Mouse (Mus musculus) embryonic facial prominence, embryonic 10.5 days (tissue): Measurements from ENCODE around the gene Cxcl3. TPM values are rescaled to one million over a fixed set of nuclear protein-coding genes. Genes with fewer than 3 reads are reported as not detected.

ENCODE experiments used
- DNase-seq: peaks from one replicate; pipeline ENCODE4 v3.0.0-alpha.2; 2017; ENCODE audit warnings: low spot score
- H3K27ac ChIP-seq: fragments of 300-500 bp; sonication (generic); replicated peaks from 2 replicates; pipeline ENCODE4 v1.5.1; 2016; ENCODE audit warnings: mild to moderate bottlenecking
- H3K27me3 ChIP-seq: fragments of 300-500 bp; sonication (generic); replicated peaks from 2 replicates; pipeline ENCODE4 v1.6.1; 2016; ENCODE audit warnings: low read depth, mild to moderate bottlenecking; ENCODE audit not compliant: poor library complexity, severe bottlenecking
- H3K36me3 ChIP-seq: fragments of 300-500 bp; sonication (generic); replicated peaks from 2 replicates; pipeline ENCODE4 v1.6.1; 2016; ENCODE audit warnings: mild to moderate bottlenecking, moderate library complexity
- H3K4me1 ChIP-seq: fragments of 300-500 bp; sonication (generic); 2 replicates; pipeline ENCODE4 v1.6.1; 2016
- H3K4me3 ChIP-seq: fragments of 300-500 bp; sonication (generic); 2 replicates; pipeline ENCODE4 v1.5.1; 2016; ENCODE audit warnings: mild to moderate bottlenecking, moderate library complexity
- H3K9me3 ChIP-seq: fragments of 300-500 bp; sonication (generic); 2 replicates; pipeline ENCODE4 v1.6.1; 2016; ENCODE audit warnings: mild to moderate bottlenecking
- WGBS: fragments of 180-500 bp; shearing (Covaris S2); methylation state at CpG from one replicate; pipeline ENCODE4 v1.1.7; 2016; 5-methylcytosine and 5-hydroxymethylcytosine counted together
- microRNA-seq: library from miRNA; unstranded; fragments of <30 nt; microRNA quantifications from one replicate; pipeline ENCODE4, GENCODE M21; 2017
- polyA plus RNA-seq: library from polyadenylated mRNA; unstranded; fragments of >200 nt; fragmentation: Nextera tagmentation; extraction: Ambion mirVana; gene quantifications from 2 replicates; pipeline ENCODE4 v1.2.1, GENCODE M21; 2016

Gene Cxcl3
- polyA plus RNA-seq, 1 experiment from 2014 or later = 0.15 TPM

DNA sequence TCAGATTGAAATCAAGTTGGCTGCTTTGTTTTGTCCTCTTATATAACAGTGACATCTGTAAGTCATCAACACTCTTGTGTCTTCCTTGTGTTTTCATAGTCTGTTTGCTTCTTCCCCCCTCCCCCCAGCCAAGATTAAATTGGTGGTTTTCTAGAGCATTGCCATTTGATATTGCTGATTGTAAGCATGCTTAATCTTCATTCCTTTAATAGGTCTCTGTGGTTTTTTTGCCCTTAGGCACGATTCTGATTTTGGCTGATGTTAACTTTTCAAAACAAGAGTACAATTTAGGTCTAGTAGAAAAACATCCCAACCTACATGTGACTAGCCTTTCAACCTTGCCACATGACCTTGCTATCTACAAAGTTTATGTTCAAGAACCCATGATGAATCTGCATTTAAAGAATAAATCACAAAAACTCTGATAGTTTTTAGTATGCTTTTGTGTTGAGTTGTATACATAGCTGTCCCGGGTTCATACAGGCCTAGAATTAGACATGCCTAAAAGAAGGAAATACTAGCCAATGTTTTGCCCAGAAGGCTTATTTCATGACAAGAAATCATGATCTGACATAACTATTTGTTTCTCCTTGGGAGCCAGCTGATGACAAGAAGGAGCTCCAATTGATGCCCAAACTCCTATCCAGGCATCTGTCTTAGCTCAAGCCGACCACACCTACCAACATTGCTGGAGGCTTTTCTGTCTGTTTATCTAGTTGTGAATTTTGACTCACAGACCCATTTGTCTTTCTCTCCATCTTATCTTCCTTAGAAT lies 21.5 kb downstream of the Cxcl3 start:
- 80% methylated on average over 3 of the region's 3 CpGs for WGBS

DNA sequence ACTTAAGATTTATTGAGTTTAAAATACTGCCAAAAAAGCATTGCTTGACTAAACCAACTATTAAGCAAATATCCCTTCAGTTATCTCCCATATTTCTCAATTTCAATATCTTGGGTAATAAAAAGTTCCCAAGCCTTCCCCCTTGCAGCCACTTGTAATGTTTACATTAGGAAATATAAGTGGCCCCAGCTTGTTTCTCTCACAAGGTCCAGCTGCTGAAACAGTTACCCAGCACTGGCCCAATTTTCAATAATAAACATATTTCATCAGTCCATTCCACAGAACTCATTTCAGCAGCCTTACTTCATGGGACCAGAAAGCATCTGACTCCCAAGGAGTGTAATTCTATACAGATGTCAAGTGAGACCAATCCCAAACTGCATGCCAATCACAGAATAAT lies 33.9 kb downstream of the Cxcl3 start:
- no peak overlapping the region for H3K27ac ChIP-seq
- no peak for DNase-seq
- H3K4me3 ChIP-seq = no peak overlapping the region
- H3K36me3 ChIP-seq = no peaks in the 10 kb centered on the region
- H3K9me3 ChIP-seq = no peaks in the 10 kb centered on the region
- H3K4me1 ChIP-seq = no peaks in the 10 kb centered on the region
- no peaks in the 10 kb centered on the region for H3K27me3 ChIP-seq

More for the DNA sequence above, 21.5 kb downstream of the Cxcl3 start:
- Histone ChIP-seq H3K27ac (no peak overlapping the region), H3K4me1 (no peaks in the 10 kb centered on the region), H3K36me3 (no peaks in the 10 kb centered on the region), H3K27me3 (no peaks in the 10 kb centered on the region), H3K9me3 (no peaks in the 10 kb centered on the region), H3K4me3 (no peak overlapping the region)
- no peak for DNase-seq

- 80% methylated on average over 11 of the region's 11 CpGs for WGBS
- H3K4me3 ChIP-seq = no peak overlapping the region
- no peaks in the 10 kb centered on the region for H3K36me3 ChIP-seq
- H3K27me3 ChIP-seq = no peaks in the 10 kb centered on the region
- no peak overlapping the region for H3K27ac ChIP-seq
- 0 out of 2 replicates have a peak, but pooled peaks cover 5% of the 10 kb centered on the region for H3K4me1 ChIP-seq
- DNase-seq = no peak
- no peaks in the 10 kb centered on the region for H3K9me3 ChIP-seq
Measured at GRCm38 (mm10) chr5:90832145-90832767, 46.4 kb downstream of the Cxcl3 start.

- no peak overlapping the region for H3K27ac ChIP-seq
- 91% methylated on average over 8 of the region's 8 CpGs for WGBS
- H3K36me3 ChIP-seq = no peaks in the 10 kb centered on the region
Measured at GRCm38 (mm10) chr5:90832768-90833388, 47.0 kb downstream of the Cxcl3 start.

DNA sequence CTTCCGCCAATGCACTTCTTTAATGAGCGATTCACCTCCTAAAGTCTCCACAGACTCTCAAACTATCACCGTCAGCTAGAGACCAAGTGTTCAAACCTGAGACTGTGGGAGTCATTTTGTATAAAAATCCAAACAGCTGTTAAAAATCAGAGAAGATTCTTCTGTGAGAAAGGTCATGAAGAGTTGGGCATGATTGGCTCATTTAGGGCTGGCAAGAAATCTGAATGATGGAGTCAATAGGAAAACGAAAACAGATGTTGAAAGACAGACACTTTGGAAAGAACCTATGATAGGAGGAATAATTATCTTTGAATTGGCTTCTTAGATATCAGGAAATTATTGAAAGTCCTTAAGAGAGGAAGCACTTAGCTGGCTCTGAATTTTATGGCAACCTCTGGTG lies 48.5 kb downstream of the Cxcl3 start:
- no peaks in the 10 kb centered on the region for H3K36me3 ChIP-seq
- no peak for DNase-seq
- WGBS = 76% methylated on average over 4 of the region's 4 CpGs

More at GRCm38 (mm10) chr5:90832768-90833388, 47.0 kb downstream of the Cxcl3 start:
- Histone ChIP-seq H3K4me1 (0 out of 2 replicates have a peak, but pooled peaks cover 5% of the 10 kb centered on the region), H3K9me3 (no peaks in the 10 kb centered on the region), H3K27me3 (no peaks in the 10 kb centered on the region), H3K4me3 (no peak overlapping the region)
- no peak for DNase-seq

DNA sequence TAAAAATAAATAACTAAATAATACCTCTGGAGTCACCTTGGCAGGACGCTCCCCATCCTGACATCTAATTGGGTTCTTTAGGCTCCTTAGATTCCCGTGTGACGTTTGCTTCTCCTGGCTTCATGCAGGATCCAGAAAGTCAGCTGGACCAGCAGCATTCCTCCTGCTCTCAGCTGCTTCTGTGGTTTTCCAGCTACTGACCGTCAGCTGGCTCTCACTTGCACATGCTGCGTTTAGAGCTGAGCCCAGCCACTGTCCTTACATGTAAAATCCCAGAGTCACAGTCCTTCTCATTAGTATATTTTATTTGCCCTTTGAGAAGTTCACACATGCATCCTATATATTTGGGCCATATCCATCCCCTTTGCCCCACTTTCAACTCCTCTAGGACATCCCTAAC lies 52.7 kb downstream of the Cxcl3 start:
- Histone ChIP-seq H3K9me3 (no peaks in the 10 kb centered on the region), H3K27me3 (no peaks in the 10 kb centered on the region), H3K36me3 (no peaks in the 10 kb centered on the region), H3K27ac (no peak overlapping the region), H3K4me3 (no peak overlapping the region), H3K4me1 (0 out of 2 replicates have a peak, but pooled peaks cover 5% of the 10 kb centered on the region)
- WGBS = 78% methylated on average over 5 of the region's 5 CpGs
- no peak for DNase-seq

More for the DNA sequence above, 48.5 kb downstream of the Cxcl3 start:
- no peak overlapping the region for H3K27ac ChIP-seq
- H3K4me3 ChIP-seq = no peak overlapping the region
- no peaks in the 10 kb centered on the region for H3K27me3 ChIP-seq
- no peaks in the 10 kb centered on the region for H3K9me3 ChIP-seq
- 0 out of 2 replicates have a peak, but pooled peaks cover 5% of the 10 kb centered on the region for H3K4me1 ChIP-seq

Small RNA genes within 50 kb of the gene (microRNA-seq; reads per million reads assigned to microRNA genes)
- gene Gm24322 = not detected

Other genes starting within 250 kb of the Cxcl3 start
- not detected in 2 replicates for gene 5830473C10Rik, start 225.0 kb upstream of the Cxcl3 start, polyA plus RNA-seq
- 0.30 and 0.40 TPM in 2 replicates for gene Rassf6, start 145.4 kb upstream of the Cxcl3 start, polyA plus RNA-seq
- gene Cxcl5, start 26.7 kb upstream of the Cxcl3 start, polyA plus RNA-seq = 0.30 and 0.37 TPM in 2 replicates
- 4.7 and 9.6 TPM in 2 replicates for gene Ppbp, start 17.6 kb upstream of the Cxcl3 start, polyA plus RNA-seq
- 34.2 and 55.7 TPM in 2 replicates for gene Pf4, start 13.7 kb upstream of the Cxcl3 start, polyA plus RNA-seq
- not detected in 2 replicates for gene Cxcl15, start 8.4 kb downstream of the Cxcl3 start, polyA plus RNA-seq
- 0.10 TPM in 1 of 2 replicates, not detected in the other for gene Cxcl1, start 105.1 kb downstream of the Cxcl3 start, polyA plus RNA-seq
- not detected in 2 replicates for gene Cxcl2, start 117.8 kb downstream of the Cxcl3 start, polyA plus RNA-seq
- 53.2 and 58.7 TPM in 2 replicates for gene Mthfd2l, start 145.0 kb downstream of the Cxcl3 start, polyA plus RNA-seq
- 0.30 and 0.45 TPM in 2 replicates for gene Epgn, start 241.4 kb downstream of the Cxcl3 start, polyA plus RNA-seq